Mouse (Mus musculus) liver, embryonic 14.5 days (tissue): Measurements from ENCODE around the gene Pnpla1.

Experiments
- CTCF ChIP-seq: IDR thresholded peaks from 2 replicates; pipeline ENCODE4 v1.5.1; 2016; ENCODE audit warnings: antibody characterized with exemption, low read depth, control low read depth
- EP300 ChIP-seq: IDR thresholded peaks from 2 replicates; pipeline ENCODE4 v1.6.1; 2016; ENCODE audit warnings: antibody characterized with exemption, low read depth

DNA sequence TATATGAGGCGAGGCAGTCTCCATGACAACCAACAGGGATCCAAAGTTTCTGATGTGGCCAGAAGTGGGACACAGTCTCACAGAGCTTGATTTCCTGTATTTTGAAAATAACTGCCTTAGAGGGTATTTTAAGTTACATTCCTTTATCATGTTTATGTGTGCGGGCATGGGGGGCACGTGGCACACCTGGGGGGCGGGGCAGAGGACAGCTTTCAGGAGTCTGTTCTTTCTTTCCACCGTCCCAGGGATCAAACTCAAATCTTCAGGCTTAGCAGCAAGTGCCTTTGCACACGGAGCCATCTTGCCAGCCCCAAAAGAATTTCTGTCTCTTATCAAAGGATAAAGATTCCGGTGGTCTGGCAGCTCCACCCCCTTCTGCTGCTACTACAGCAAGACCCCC, 5.7 kb downstream of the Pnpla1 start:
- TF ChIP-seq CTCF, result no peak
- TF ChIP-seq EP300, result no peak
